In genomic region chr3:147103428-147103827, GRCm38 (mm10) we compare ENCODE assay signal across 27 mouse cellular contexts.
DNase-seq lines count a peak whose midpoint lies in the region; ATAC-seq and TF ChIP-seq lines count a peak whose summit lies in the region.
"Had no signal": no experiment of that assay in that cellular context is flagged by ENCODE, and none has a peak within 500 bp of the region (broad histone marks: within the 10 kb centered on the region; RNA-seq: fewer than 3 reads in every experiment).

No protein-coding gene starts in this region.

- H3K27me3 ChIP-seq in hindbrain, embryonic 15.5 days: no peaks in the 10 kb centered on the region
- peaks cover 15% of the 10 kb centered on the region for H3K27me3 ChIP-seq in midbrain, embryonic 12.5 days
- no peaks in the 10 kb centered on the region for H3K27me3 ChIP-seq in midbrain, postnatal 0 days (ENCODE audit: insufficient read depth, low read length)
- H3K27me3 ChIP-seq: CH12.LX; lung, embryonic 15.5 days had no signal

- no peak for ATAC-seq in hindbrain, embryonic 15.5 days (ENCODE audit: low FRiP score, low read depth)
- ATAC-seq in midbrain, embryonic 12.5 days (ENCODE audit: low FRiP score, low read depth): no peak
- no peak for ATAC-seq in midbrain, postnatal 0 days (ENCODE audit: low FRiP score)
- ATAC-seq: activated CD4-positive, CD25-positive, alpha-beta regulatory T cell, adult 4 months; forebrain, embryonic 14.5 days had no signal

- 0 out of 2 replicates have a peak, but pooled peaks have one; percentile 14 for TF ChIP-seq CTCF in midbrain, postnatal 0 days (IDR thresholded peaks at IDR 0.05)

- no peak overlapping the region for H3K4me3 ChIP-seq in hindbrain, embryonic 15.5 days
- no peak overlapping the region for H3K4me3 ChIP-seq in midbrain, embryonic 12.5 days
- no peak overlapping the region for H3K4me3 ChIP-seq in midbrain, postnatal 0 days (ENCODE audit: low read depth, low read length)
- H3K4me3 ChIP-seq: embryonic facial prominence, embryonic 12.5 days; kidney, embryonic 15.5 days; limb, embryonic 13.5 days; lung, embryonic 15.5 days had no signal

- H3K9me3 ChIP-seq in hindbrain, embryonic 15.5 days: no peaks in the 10 kb centered on the region
- no peaks in the 10 kb centered on the region for H3K9me3 ChIP-seq in midbrain, embryonic 12.5 days
- H3K9me3 ChIP-seq in midbrain, postnatal 0 days (ENCODE audit: low read length): no peaks in the 10 kb centered on the region
- H3K9me3 ChIP-seq: embryonic facial prominence, embryonic 12.5 days; kidney, embryonic 15.5 days; limb, embryonic 13.5 days; lung, embryonic 15.5 days had no signal

- peak overlapping the region; percentile 32 for H3K4me2 ChIP-seq in hindbrain, embryonic 15.5 days
- H3K4me2 ChIP-seq in midbrain, embryonic 12.5 days (replicated peaks): peak overlapping the region; percentile 32
- peak overlapping the region; percentile 26 for H3K4me2 ChIP-seq in midbrain, postnatal 0 days (ENCODE audit: low read depth, low read length, poor library complexity, severe bottlenecking)
- H3K4me2 ChIP-seq: embryonic facial prominence, embryonic 12.5 days; heart, embryonic 11.5 days; kidney, embryonic 15.5 days; limb, embryonic 13.5 days; liver, embryonic 11.5 days; lung, embryonic 15.5 days had no signal

- H3K27ac ChIP-seq in hindbrain, embryonic 15.5 days (replicated peaks): 0 out of 2 replicates have a peak overlapping the region, but pooled peaks have one; percentile 34
- H3K27ac ChIP-seq in midbrain, embryonic 12.5 days (replicated peaks): 0 out of 2 replicates have a peak overlapping the region, but pooled peaks have one; percentile 30
- no peak overlapping the region for H3K27ac ChIP-seq in midbrain, postnatal 0 days (ENCODE audit: low read depth, low read length)
- H3K27ac ChIP-seq: embryonic facial prominence, embryonic 12.5 days; kidney, embryonic 15.5 days; limb, embryonic 13.5 days; lung, embryonic 15.5 days had no signal

- no peak overlapping the region for H3K9ac ChIP-seq in hindbrain, embryonic 15.5 days
- H3K9ac ChIP-seq in midbrain, embryonic 12.5 days (replicated peaks): no peak overlapping the region
- H3K9ac ChIP-seq in midbrain, postnatal 0 days (replicated peaks; ENCODE audit: low read length, poor library complexity, severe bottlenecking): no peak overlapping the region
- H3K9ac ChIP-seq: embryonic facial prominence, embryonic 12.5 days; kidney, embryonic 15.5 days; limb, embryonic 13.5 days; lung, embryonic 15.5 days had no signal

- intact Hi-C loops in heart, postnatal 25 days (cut with DNase I): no loop called here

- peaks cover 35% of the 10 kb centered on the region for H3K4me1 ChIP-seq in hindbrain, embryonic 15.5 days (replicated peaks)
- H3K4me1 ChIP-seq in midbrain, embryonic 12.5 days: peaks cover 35% of the 10 kb centered on the region
- H3K4me1 ChIP-seq in midbrain, postnatal 0 days (ENCODE audit: insufficient read depth, low read length): peaks cover 8% of the 10 kb centered on the region

- WGBS in hindbrain, embryonic 15.5 days: 35% methylated on average over 7 of the region's 7 CpGs
- WGBS in midbrain, embryonic 12.5 days: 22% methylated on average over 7 of the region's 7 CpGs
- 17% methylated on average over 7 of the region's 7 CpGs for WGBS in midbrain, postnatal 0 days

- peak; percentile 31 for DNase-seq in heart, adult 11 months
- no peak for DNase-seq in heart, postnatal 25 days (ENCODE audit: low spot score)
- DNase-seq in midbrain, postnatal 0 days (ENCODE audit: low spot score): peak; percentile 46
- DNase-seq in yolk sac, embryonic 10.5 days (ENCODE audit: low spot score): no peak
- no peak for DNase-seq in urinary bladder, adult 18-20 months (ENCODE audit: low spot score in 2 of 2)
- DNase-seq in cerebellum, adult 11-12 months: no peak
- DNase-seq: adrenal gland, adult 2 months; adrenal gland, postnatal 36 days; cerebellum, adult 8-10 months; embryo, embryonic 11 days; gastrocnemius, postnatal 25 days; heart, adult 18-20 months; heart, postnatal 4 days; kidney, postnatal 25 days; thymus, adult 2 months; thymus, postnatal 4 days had no signal

- H3K36me3 ChIP-seq in hindbrain, embryonic 15.5 days: no peaks in the 10 kb centered on the region
- no peaks in the 10 kb centered on the region for H3K36me3 ChIP-seq in midbrain, embryonic 12.5 days
- no peaks in the 10 kb centered on the region for H3K36me3 ChIP-seq in midbrain, postnatal 0 days (ENCODE audit: insufficient read depth, low read length)
- H3K36me3 ChIP-seq: embryonic facial prominence, embryonic 12.5 days; kidney, embryonic 15.5 days; limb, embryonic 13.5 days; lung, embryonic 15.5 days had no signal

Comparison
In these comparisons a context has a peak if more than half of its experiments do, and no peak if none do; other contexts are left out.
1. DNase-seq: peak in heart, adult 11 months (single experiment) and midbrain, postnatal 0 days (single experiment); none in heart, postnatal 25 days (single experiment), yolk sac, embryonic 10.5 days (single experiment), urinary bladder, adult 18-20 months (0 of 2) and cerebellum, adult 11-12 months (single experiment).
2. Peak in every context shown above with its lines, with median percentiles within 50 percentile points of each other: H3K4me2 ChIP-seq.